Mouse (Mus musculus): ENCODE results near the gene Abhd6. TPM values are rescaled to one million over a fixed set of nuclear protein-coding genes. Genes with fewer than 3 reads are reported as not detected.

Gene Abhd6
- total and polyA plus RNA-seq, 2 experiments from 2014 or later: 17.6 to 34.7 TPM

DNA sequence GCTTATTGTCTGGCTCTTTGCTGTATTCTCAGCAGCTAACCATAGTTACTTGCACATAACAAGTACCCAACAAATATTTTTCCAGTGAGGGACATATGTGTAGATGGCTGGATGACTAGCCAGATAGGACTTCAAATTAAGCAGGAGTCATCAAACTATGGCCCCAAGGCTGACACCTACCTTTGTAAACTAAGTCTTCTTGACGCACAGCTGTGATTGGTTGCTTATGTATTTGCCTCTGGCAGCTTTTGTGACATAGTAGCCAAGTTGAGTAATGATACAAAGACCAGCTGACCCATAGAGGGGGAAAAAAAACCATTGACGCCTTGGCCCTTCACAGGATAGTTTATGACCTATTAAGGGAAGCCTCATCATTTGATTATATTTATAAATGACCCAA lies 39.4 kb downstream of the Abhd6 start:
- Histone ChIP-seq H3K4me3 (ENCODE audit: low read depth, low read length) (no peak overlapping the region), H3K36me3 (ENCODE audit: insufficient read depth, low read length) (peaks cover 23% of the 10 kb centered on the region), H3K9ac (replicated peaks; ENCODE audit: low read length, poor library complexity, severe bottlenecking) (no peak overlapping the region), H3K4me2 (ENCODE audit: low read depth, low read length, poor library complexity, severe bottlenecking) (no peak overlapping the region), H3K4me1 (ENCODE audit: insufficient read depth, low read length) (no peaks in the 10 kb centered on the region), H3K27me3 (ENCODE audit: insufficient read depth, low read length) (no peaks in the 10 kb centered on the region), H3K9me3 (ENCODE audit: low read length) (no peaks in the 10 kb centered on the region), H3K27ac (ENCODE audit: low read depth, low read length) (no peak overlapping the region)
- no peak for ATAC-seq (ENCODE audit: low FRiP score)
- no peak for TF ChIP-seq CTCF (IDR thresholded peaks at IDR 0.05)
- no peak for DNase-seq (ENCODE audit: low spot score)
- WGBS: 92% methylated on average over 2 of the region's 2 CpGs

DNA sequence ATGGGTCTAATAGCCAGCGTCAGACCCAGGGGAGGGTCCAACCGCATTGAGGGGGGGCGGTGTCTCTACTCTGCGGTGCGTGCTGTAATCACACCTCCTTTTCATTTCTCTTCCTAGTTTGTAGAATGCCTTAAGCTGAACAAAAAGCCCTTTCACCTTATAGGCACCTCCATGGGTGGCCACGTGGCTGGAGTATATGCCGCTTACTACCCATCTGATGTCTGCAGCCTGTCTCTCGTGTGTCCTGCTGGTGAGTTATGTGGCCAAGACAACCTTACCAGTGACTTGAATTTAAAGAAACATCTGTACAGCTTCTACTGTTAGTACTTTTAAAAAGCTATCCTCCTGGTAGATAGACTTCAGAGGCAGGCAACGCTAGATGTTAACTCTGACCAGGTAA lies 39.9 kb downstream of the Abhd6 start:
- H3K4me1 ChIP-seq (ENCODE audit: insufficient read depth, low read length): no peaks in the 10 kb centered on the region
- H3K9ac ChIP-seq (replicated peaks; ENCODE audit: low read length, poor library complexity, severe bottlenecking): no peak overlapping the region
- no peak for TF ChIP-seq CTCF (IDR thresholded peaks at IDR 0.05)
- no peak overlapping the region for H3K4me2 ChIP-seq (ENCODE audit: low read depth, low read length, poor library complexity, severe bottlenecking)
- H3K9me3 ChIP-seq (ENCODE audit: low read length): no peaks in the 10 kb centered on the region
- WGBS: 95% methylated on average over 9 of the region's 9 CpGs
- no peaks in the 10 kb centered on the region for H3K27me3 ChIP-seq (ENCODE audit: insufficient read depth, low read length)
- peaks cover 25% of the 10 kb centered on the region for H3K36me3 ChIP-seq (ENCODE audit: insufficient read depth, low read length)
- no peak overlapping the region for H3K4me3 ChIP-seq (ENCODE audit: low read depth, low read length)
- ATAC-seq (ENCODE audit: low FRiP score) (no peak), DNase-seq (ENCODE audit: low spot score) (no peak)
- H3K27ac ChIP-seq (ENCODE audit: low read depth, low read length): no peak overlapping the region

DNA sequence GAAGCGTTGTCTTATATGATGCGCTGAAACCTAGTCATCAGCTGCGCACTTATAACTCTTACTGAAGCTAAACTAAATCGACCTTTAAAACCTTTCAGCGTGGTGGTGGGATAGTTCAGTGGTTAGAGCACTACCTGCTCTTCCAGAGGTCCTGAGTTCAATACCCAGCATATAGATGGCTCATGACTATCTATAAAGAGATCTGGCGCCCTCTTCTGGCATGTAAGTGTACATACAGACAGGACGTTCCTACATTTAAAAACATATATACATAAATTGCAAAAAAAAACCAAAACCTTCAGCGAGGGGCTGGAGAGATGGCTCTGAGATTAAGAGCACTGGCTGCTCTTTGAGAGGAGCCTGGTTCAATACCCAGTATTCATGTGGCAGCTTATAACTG lies 41.6 kb downstream of the Abhd6 start:
- Histone ChIP-seq H3K4me2 (ENCODE audit: low read depth, low read length, poor library complexity, severe bottlenecking) (no peak overlapping the region), H3K9me3 (ENCODE audit: low read length) (no peaks in the 10 kb centered on the region), H3K36me3 (ENCODE audit: insufficient read depth, low read length) (peaks cover 34% of the 10 kb centered on the region), H3K27ac (ENCODE audit: low read depth, low read length) (no peak overlapping the region), H3K4me3 (ENCODE audit: low read depth, low read length) (no peak overlapping the region), H3K27me3 (ENCODE audit: insufficient read depth, low read length) (no peaks in the 10 kb centered on the region), H3K4me1 (ENCODE audit: insufficient read depth, low read length) (no peaks in the 10 kb centered on the region), H3K9ac (replicated peaks; ENCODE audit: low read length, poor library complexity, severe bottlenecking) (no peak overlapping the region)
- peak; percentile 70 for TF ChIP-seq CTCF (IDR thresholded peaks at IDR 0.05)
- WGBS: 70% methylated on average over 8 of the region's 8 CpGs
- ATAC-seq (ENCODE audit: low FRiP score): no peak
- DNase-seq (ENCODE audit: low spot score): peak; percentile 68

DNA sequence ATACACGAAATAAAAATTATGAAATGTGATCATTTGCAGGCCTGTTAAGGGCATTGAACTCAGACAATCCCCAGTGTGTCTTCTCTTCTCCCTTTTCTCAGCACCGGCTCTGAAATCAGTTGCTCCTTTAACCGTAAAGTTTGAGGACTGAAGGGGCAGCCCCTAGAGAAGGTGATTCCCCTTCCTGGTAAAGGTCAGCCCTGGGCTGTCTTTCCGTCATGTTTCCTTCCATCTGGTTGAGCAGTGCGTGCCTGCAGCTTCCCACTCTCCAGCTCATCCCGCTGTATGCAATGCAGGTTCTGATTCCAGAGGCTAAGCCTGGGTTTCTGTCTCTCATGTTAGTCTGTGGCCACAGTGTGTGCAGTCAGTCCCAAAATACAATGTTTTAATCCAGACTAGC lies 42.1 kb downstream of the Abhd6 start:
- H3K9me3 ChIP-seq (ENCODE audit: low read length): no peaks in the 10 kb centered on the region
- peaks cover 37% of the 10 kb centered on the region for H3K36me3 ChIP-seq (ENCODE audit: insufficient read depth, low read length)
- no peak overlapping the region for H3K4me2 ChIP-seq (ENCODE audit: low read depth, low read length, poor library complexity, severe bottlenecking)
- no peak for TF ChIP-seq CTCF (IDR thresholded peaks at IDR 0.05)
- H3K27ac ChIP-seq (ENCODE audit: low read depth, low read length): no peak overlapping the region
- H3K27me3 ChIP-seq (ENCODE audit: insufficient read depth, low read length): no peaks in the 10 kb centered on the region
- no peaks in the 10 kb centered on the region for H3K4me1 ChIP-seq (ENCODE audit: insufficient read depth, low read length)
- H3K9ac ChIP-seq (replicated peaks; ENCODE audit: low read length, poor library complexity, severe bottlenecking): no peak overlapping the region
- WGBS: 91% methylated on average over 6 of the region's 6 CpGs
- DNase-seq (ENCODE audit: low spot score) (no peak), ATAC-seq (ENCODE audit: low FRiP score) (no peak)
- H3K4me3 ChIP-seq (ENCODE audit: low read depth, low read length): no peak overlapping the region

DNA sequence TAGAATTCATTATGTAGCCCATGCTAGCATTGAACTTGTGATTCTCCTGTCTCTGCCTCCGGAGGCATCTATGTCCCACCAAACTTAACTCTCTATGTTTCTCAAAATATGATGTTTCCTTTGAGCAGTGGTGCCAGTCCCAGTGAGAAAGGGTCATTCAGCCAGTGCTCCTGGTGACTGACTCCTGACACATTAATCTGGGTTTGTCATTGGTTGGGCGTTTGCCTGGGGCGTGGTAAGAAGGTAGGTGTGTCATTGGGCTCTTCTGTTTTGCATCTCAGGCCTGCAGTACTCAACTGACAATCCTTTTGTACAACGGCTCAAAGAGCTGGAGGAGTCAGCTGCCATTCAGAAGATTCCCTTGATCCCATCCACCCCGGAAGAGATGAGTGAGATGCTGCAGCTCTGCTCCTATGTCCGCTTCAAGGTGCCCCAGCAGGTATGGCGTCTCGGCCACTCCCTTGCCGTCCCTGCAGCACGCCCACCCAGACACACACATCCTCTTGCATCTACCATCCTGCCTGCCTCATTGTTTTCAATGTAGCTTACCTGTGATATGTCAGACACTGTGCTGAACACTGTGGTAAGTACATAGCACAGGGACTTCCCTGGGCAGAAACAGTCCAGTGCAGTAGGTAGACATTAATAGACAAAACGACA lies 42.6 kb downstream of the Abhd6 start:
- Histone ChIP-seq H3K4me2 (ENCODE audit: low read depth, low read length, poor library complexity, severe bottlenecking) (no peak overlapping the region), H3K4me3 (ENCODE audit: low read depth, low read length) (no peak overlapping the region), H3K4me1 (ENCODE audit: insufficient read depth, low read length) (no peaks in the 10 kb centered on the region), H3K27ac (ENCODE audit: low read depth, low read length) (no peak overlapping the region), H3K27me3 (ENCODE audit: insufficient read depth, low read length) (no peaks in the 10 kb centered on the region), H3K36me3 (ENCODE audit: insufficient read depth, low read length) (peaks cover 43% of the 10 kb centered on the region), H3K9ac (replicated peaks; ENCODE audit: low read length, poor library complexity, severe bottlenecking) (no peak overlapping the region), H3K9me3 (ENCODE audit: low read length) (no peaks in the 10 kb centered on the region)
- 88% methylated on average over 11 of the region's 11 CpGs for WGBS
- ATAC-seq (ENCODE audit: low FRiP score) (no peak), DNase-seq (ENCODE audit: low spot score) (no peak)
- TF ChIP-seq CTCF (IDR thresholded peaks at IDR 0.05): no peak

DNA sequence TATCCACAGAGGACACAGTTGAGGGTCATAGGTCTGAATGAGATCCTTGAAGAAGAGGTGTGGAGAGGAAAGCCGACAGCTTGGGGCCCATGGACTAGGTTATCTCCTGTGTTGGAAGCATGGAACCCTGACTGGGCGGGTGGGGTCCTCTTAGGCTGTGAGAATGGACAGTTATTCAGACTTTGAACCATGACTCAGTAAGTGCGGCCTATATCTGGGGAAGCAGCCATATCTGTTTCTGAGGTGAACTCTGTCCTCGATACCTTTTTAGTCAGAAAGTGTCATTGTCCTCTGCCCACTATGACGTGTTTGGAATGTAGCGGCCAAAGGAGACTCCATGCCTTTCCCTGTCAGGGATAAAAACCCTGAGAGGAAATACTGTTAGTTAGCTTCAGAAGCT lies 44.1 kb downstream of the Abhd6 start:
- H3K27ac ChIP-seq (ENCODE audit: low read depth, low read length): no peak overlapping the region
- no peaks in the 10 kb centered on the region for H3K9me3 ChIP-seq (ENCODE audit: low read length)
- no peaks in the 10 kb centered on the region for H3K4me1 ChIP-seq (ENCODE audit: insufficient read depth, low read length)
- peaks cover 46% of the 10 kb centered on the region for H3K36me3 ChIP-seq (ENCODE audit: insufficient read depth, low read length)
- no peaks in the 10 kb centered on the region for H3K27me3 ChIP-seq (ENCODE audit: insufficient read depth, low read length)
- WGBS: 95% methylated on average over 6 of the region's 6 CpGs
- H3K4me3 ChIP-seq (ENCODE audit: low read depth, low read length): no peak overlapping the region
- DNase-seq (ENCODE audit: low spot score): no peak
- H3K9ac ChIP-seq (replicated peaks; ENCODE audit: low read length, poor library complexity, severe bottlenecking): no peak overlapping the region
- ATAC-seq (ENCODE audit: low FRiP score): no peak
- H3K4me2 ChIP-seq (ENCODE audit: low read depth, low read length, poor library complexity, severe bottlenecking): no peak overlapping the region
- no peak for TF ChIP-seq CTCF (IDR thresholded peaks at IDR 0.05)
